Mouse (Mus musculus): ENCODE data around the gene Gclc.

Gclc gene

DNA sequence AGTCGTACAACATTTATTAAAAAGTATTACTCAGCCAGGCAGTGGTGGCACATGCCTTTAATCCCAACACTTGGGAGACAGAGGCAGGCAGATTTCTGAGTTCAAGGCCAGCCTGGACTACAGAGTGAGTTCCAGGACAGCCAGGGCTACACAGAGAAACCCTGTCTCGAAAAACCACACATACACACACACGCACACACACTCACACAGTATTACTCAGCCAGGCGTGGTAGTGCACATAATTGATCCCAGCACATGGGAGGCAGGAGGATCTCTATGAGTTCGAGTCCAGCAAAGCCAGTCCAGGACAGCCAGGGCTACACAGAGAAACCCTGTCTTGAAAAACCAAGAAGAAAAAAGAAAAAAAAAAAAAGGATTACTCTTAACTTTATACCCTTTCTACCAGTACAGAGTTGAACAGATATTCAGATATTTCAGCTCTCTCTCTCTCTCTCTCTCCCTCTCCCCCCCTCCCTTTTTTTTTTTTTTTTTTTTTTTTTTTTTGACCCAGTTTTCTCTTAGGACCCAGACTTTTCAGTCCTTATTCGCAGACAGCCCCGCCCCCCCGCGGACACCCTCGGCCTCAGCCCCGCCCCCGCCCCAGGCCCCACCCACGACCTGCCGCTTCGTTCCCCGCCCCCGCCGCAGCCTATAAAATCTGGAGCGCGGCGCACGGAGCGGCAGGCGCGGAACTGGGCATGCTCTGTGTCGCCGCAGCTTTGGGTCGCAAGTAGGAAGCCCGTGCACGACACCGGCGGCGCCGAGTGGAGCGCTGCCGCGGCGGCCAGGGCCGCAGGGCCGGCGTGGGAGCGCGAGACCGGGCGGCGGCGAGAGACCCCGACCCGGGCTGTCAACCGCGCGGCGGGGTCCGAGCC, at the start of gene Gclc:
Gclc (plus strand) TSS at position 683 of the 875 bp plus-strand sequence.
- peak; percentile 89 for DNase-seq

- no peak for DNase-seq
These were observed 47.8 kb upstream of the Gclc start for GRCm38 (mm10) chr9:77706515-77706914.

DNA sequence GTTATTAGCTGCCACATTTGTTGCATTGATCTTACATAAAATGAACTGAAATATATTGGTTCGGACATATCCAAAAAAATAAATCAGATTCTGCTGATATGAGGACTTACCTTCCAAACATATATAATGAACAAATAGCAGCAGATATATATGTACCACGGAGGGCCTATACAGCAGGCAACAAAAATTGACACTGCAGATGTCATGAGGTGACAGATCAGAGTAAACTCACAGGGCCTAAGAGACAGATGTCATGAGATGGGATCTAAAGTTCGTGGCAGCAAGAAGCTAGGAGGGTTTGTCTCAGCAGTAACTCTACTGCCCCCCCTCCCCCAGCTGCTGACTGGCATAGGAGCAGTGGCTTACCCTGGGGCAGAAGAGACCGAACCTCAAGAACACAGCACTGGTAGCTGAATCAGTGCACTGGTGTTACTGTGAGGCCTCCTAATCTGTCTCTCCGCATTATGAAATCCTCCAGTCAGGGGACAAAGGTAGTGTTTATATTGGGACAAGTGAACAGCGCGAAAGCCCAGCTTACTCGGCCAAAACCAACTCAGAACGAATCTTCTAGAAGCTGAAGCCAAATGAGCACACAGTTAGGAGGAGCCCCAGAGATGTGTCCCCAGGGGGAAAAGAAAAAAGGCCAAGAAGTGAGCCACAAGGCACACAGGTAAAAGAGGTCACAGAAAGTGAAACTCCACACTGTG, 46.7 kb upstream of the Gclc start:
- DNase-seq = peak; percentile 21

- no peak for DNase-seq
These were observed 45.4 kb upstream of the Gclc start for GRCm38 (mm10) chr9:77708950-77709349.

DNA sequence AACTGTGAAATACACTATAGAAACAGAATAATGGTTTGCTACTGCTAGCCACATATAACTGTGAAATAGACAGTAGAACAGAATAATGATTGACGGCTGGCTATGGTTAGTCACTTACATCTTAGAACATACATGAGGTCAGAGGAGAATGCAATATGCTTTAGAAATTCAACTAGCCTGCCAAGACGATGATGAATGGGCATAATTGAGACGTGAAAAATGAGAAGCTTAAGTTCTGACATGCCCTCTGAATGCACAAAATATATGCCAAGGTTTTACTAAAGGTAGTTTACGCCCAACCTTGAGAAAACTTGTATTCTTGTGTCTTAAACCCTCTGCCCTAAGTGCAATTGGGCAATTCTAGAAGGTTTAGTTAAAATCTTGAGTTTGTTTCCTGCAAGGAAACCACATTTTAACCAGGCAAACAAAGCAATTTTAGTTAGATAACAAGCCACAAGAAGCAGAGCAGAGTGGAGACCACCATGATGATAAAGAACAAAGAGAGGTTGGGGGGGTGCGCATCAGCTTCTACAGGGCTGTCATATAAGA, 43.2 kb upstream of the Gclc start:
- no peak for DNase-seq

GRCm38 (mm10) chr9:77712816-77713215, 41.5 kb upstream of the Gclc start:
- no peak for DNase-seq

DNA sequence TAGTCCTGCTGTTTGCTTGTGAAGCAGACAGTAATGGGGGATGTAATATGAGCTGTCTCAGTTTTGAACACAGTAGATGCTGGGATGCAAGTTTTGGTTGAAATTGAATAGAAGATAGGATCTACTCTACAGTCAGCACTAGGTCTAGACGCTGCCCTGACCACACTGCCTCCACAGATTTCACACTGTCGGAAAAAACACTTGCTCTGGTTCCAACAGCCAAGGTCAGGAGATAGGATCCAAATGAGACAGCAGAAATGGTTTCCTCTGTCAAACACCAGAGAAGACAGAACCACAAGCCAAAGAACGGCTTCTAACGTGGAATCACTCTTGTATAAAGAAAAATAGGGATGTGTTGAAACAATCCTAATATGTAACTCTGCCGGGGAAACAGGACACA, 41.0 kb upstream of the Gclc start:
- no peak for DNase-seq

- no peak for DNase-seq
These were observed 39.1 kb upstream of the Gclc start for GRCm38 (mm10) chr9:77715262-77715661.

- DNase-seq = no peak
These were observed 38.3 kb upstream of the Gclc start for GRCm38 (mm10) chr9:77716009-77716408.

DNA sequence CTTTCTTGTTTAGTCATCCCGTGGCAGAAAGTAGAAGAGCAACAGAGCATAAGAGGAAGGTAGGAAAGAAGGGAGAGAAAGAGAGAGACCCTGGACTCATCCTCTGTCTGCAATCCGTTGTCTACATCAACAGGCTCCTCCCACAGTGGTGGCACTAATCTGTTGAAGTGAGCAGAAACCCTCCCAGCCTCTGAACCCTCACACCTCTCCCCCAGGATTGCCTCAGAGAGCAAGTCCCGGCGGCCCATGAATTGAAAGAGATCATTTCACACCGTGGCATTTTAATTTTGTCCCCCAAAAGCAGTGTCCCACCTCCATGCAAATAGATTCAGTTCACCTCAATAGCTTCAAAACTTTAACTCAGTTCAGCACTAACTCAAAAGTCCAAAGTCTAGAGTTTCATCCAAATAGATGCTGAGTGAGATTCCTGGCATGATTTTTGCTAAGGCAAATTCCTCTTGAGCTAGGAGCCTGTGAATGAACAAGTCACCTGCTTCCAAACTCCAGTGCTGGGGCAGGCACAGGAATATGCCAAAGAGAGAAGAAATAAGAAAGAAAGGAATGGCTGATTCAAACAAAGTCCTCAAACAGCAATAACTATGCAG, 36.4 kb upstream of the Gclc start:
- peak; percentile 66 for DNase-seq

GRCm38 (mm10) chr9:77718816-77719411, 35.4 kb upstream of the Gclc start:
- peak; percentile 14 for DNase-seq

DNA sequence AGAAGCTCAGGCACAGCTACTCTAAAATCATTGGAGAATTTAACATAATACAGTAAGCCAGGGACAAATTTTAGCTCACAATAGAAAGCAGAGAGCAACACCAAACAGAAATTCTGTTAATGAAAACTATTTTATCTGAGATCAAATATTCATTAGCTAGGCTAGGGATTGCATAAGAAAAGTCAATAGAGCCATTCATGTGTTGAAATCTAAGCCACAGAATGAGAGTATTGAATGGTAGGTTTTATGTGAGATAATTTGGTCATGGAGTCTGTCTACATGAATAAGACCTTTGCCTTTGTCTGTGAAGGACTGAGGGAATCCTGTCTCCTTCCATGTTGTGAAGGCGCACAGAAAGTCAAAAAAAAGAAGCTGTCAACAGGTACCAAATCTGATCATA, 34.7 kb upstream of the Gclc start:
- no peak for DNase-seq

- DNase-seq = no peak
These were observed 32.0 kb upstream of the Gclc start for GRCm38 (mm10) chr9:77722381-77722780.

GRCm38 (mm10) chr9:77724216-77724615, 30.1 kb upstream of the Gclc start:
- DNase-seq = no peak

GRCm38 (mm10) chr9:77725448-77725847, 28.9 kb upstream of the Gclc start:
- no peak for DNase-seq

- no peak for DNase-seq
These were observed 28.2 kb upstream of the Gclc start for GRCm38 (mm10) chr9:77726018-77726684.

DNA sequence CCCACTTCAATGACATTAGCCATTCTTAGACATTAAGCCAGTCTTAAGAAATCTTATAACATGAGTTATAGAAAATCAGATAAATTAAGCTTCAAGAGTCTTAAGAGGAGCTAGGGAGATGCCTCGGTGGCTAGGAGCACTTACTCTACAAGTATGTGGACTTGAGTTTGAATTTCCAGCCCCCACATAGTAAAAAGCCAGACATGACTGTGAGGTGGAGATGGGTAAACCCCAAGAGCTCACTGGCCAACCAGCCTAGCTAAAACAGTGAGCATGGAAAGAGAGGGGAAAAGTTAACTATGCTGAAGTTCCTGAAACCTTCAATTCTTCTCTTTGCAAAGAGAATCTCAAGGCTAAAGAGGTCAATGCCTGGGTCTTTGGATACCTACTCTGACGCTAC, 27.3 kb upstream of the Gclc start:
- no peak for DNase-seq

DNA sequence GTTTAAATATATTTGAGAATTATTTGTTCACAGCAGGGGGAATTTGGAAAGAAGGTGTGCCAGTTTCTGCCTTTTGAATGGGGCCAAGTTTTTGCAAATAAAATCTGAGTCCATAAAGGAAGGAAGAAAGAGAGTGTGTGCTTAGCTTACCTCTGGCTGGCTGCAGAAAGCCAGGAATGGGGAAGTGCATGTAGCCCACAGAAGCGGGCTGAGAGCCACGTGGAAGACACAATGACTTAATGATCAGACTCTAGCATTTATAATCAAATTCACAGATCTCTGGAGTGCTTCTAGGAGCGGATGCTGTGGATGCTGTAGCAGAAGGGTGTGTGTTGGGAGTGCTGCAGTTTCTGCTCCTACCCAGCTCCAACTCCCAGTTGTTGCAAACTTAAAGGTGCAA, 22.3 kb upstream of the Gclc start:
- no peak for DNase-seq

- DNase-seq = no peak
These were observed 16.9 kb upstream of the Gclc start for GRCm38 (mm10) chr9:77737298-77738041.

DNA sequence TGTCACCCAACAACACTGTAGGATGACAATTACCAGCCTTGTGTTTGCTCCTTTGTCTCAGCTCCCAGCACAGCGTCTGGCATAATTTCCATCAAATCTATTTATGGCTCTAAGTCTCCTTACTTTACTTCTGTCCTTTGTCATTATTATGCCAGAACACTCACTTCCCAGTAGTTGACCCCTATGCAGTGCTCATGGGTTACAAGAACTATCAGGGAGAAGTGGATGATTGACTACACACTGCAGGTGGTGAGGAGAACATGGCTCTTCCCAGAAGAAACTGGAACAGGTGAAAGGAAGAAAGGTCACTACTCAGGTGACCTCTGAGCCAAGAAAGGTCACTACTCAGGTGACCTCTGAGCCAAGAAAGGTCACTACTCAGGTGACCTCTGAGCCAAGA, 12.9 kb upstream of the Gclc start:
- no peak for DNase-seq

GRCm38 (mm10) chr9:77744798-77745197, 9.5 kb upstream of the Gclc start:
- DNase-seq = peak; percentile 48

GRCm38 (mm10) chr9:77746315-77746714, 8.0 kb upstream of the Gclc start:
- no peak for DNase-seq

All from kidney, adult 11 months (tissue).